Mouse (Mus musculus) small intestine, adult 2 months (tissue): Measurements from ENCODE around the gene Cpeb3. TPM values are rescaled to one million over a fixed set of nuclear protein-coding genes. Genes with fewer than 3 reads are reported as not detected.
"Not testable (repeated sequence)": the region's sequence is repeated elsewhere in the genome, so short reads cannot be mapped to it uniquely, and the experiment has no call there.

Source experiments
- H3K27ac ChIP-seq: fragments of 200-500 bp; 2 replicates; pipeline ENCODE4 v1.5.1; 2012; ENCODE audit warnings: low read depth, low read length, control low read depth, inconsistent platforms; ENCODE audit not compliant: insufficient read depth
- H3K27me3 ChIP-seq: fragments of 200-500 bp; 2 replicates; pipeline ENCODE4 v1.6.1; 2012; ENCODE audit warnings: mild to moderate bottlenecking, moderate library complexity, low read length, inconsistent platforms; ENCODE audit not compliant: control insufficient read depth, insufficient read depth
- H3K36me3 ChIP-seq: fragments of 200-500 bp; 2 replicates; pipeline ENCODE4 v1.6.1; 2012; ENCODE audit warnings: mild to moderate bottlenecking, low read length, control low read depth, inconsistent platforms; ENCODE audit not compliant: control insufficient read depth, insufficient read depth
- H3K4me1 ChIP-seq: fragments of 200-500 bp; 2 replicates; pipeline ENCODE4 v1.6.1; 2012; ENCODE audit warnings: low read length, inconsistent platforms, mixed read lengths; ENCODE audit not compliant: control insufficient read depth, insufficient read depth, insufficient read length
- H3K4me3 ChIP-seq: fragments of 200-500 bp; 2 replicates; pipeline ENCODE4 v1.5.1; 2012; ENCODE audit warnings: low read depth, mild to moderate bottlenecking, control low read depth, inconsistent platforms, low read length, moderate library complexity
- CTCF ChIP-seq: fragments of 200-500 bp; IDR thresholded peaks from 2 replicates; pipeline ENCODE4 v1.5.1; 2012; ENCODE audit warnings: low read depth, mild to moderate bottlenecking, control low read depth, inconsistent platforms, low read length, moderate library complexity, mixed read lengths; ENCODE audit not compliant: insufficient replicate concordance, insufficient read length; ENCODE audit errors: extremely low read depth
- POLR2A ChIP-seq: fragments of 200-500 bp; IDR thresholded peaks from 2 replicates; pipeline ENCODE4 v1.6.1; 2012; ENCODE audit warnings: low read depth, mild to moderate bottlenecking, control low read depth, inconsistent platforms, low read length, moderate library complexity
- WGBS: fragments of 180-500 bp; shearing (Covaris S2); methylation state at CpG from one replicate; pipeline ENCODE4 v1.1.7; 2018; 5-methylcytosine and 5-hydroxymethylcytosine counted together
- polyA plus RNA-seq: library from polyadenylated mRNA; depleted of rRNA; stranded (reverse); fragments of >200 nt; gene quantifications from 2 replicates; pipeline ENCODE4 v1.2.3, GENCODE M21; 2012

Cpeb3 gene
- polyA plus RNA-seq, 1 experiment, result 9.1 TPM

GRCm38 (mm10) chr19:37239096-37239495 lies 30.7 kb upstream of the Cpeb3 start:
- Histone ChIP-seq H3K36me3 (no peaks in the 10 kb centered on the region), H3K4me3 (no peak overlapping the region), H3K4me1 (peaks cover 2% of the 10 kb centered on the region; the same call in 1 of the 2 replicates), H3K27me3 (peaks cover 7% of the 10 kb centered on the region; the same call in 1 of the 2 replicates), H3K27ac (no peak overlapping the region)
- 22% methylated on average over 4 of the region's 4 CpGs for WGBS
- TF ChIP-seq POLR2A (no peak), CTCF (no peak)

- Histone ChIP-seq H3K4me1 (peaks cover 6% of the 10 kb centered on the region), H3K4me3 (no peak overlapping the region), H3K27ac (no peak overlapping the region), H3K27me3 (peaks cover 11% of the 10 kb centered on the region), H3K36me3 (no peaks in the 10 kb centered on the region)
- TF ChIP-seq POLR2A (no peak), CTCF (no peak)
- 19% methylated on average over 7 of the region's 7 CpGs for WGBS
Measured at GRCm38 (mm10) chr19:37238651-37239050, 30.2 kb upstream of the Cpeb3 start.

DNA sequence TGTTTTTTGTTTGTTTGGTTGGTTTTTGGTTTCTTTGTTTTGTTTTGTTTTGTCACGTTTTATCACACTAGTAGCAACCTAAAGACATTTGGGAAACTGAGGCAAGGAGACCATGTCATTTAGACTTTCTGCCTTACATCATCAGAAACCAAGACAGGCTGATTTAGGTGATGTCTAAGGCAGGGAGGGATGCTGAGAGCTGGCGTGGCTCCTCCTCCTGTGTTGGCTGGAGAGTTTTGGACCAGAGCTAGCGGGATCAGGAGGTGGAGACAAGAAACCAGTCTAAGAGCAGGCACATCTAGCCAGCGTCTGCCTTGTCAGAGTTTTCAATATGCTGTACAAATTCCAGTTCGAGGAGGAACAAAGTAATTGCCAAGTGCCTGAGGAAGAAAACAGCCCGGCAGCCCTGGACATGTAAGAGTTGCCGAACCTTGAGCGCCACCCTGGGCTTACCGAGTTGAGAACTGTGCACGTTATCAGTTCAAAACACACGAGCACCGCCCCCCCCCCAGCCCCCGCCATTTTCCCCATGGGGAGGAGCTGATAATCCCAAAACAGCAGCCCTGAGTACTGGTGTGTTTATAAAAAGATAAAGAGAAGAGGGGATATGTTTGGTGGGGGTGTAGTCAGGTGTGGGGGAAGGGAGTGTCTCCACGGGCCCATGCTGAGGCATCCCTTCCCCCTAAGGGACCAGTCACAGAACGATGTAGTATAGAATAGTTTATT lies 29.5 kb upstream of the Cpeb3 start:
- H3K36me3 ChIP-seq, result no peaks in the 10 kb centered on the region
- H3K27ac ChIP-seq, result no peak overlapping the region
- TF ChIP-seq CTCF (no peak), POLR2A (no peak)

DNA sequence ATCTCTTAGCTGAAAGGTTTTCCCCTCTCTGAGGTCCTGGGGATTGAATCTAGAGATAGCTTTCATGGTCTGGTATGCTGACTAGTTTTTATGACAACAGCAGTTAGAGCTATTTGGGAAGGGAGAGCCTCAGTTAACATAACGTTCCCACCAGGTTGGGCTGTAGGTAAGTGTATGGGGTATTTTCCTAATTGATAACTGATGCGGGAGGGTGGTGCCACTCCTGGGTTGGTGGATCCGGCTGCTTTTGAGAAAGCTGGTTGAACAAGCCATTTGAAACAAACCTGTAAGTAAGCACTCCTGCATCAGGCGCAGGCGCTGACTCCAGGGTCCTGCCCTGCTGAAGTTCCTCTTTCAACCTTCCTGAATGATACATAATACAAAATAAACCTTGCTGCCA lies 28.9 kb upstream of the Cpeb3 start:
- Histone ChIP-seq H3K27ac (no peak overlapping the region), H3K4me3 (no peak overlapping the region), H3K36me3 (no peaks in the 10 kb centered on the region), H3K27me3 (peaks cover 18% of the 10 kb centered on the region), H3K4me1 (peaks cover 8% of the 10 kb centered on the region)
- 43% methylated on average over 5 of the region's 5 CpGs for WGBS
- TF ChIP-seq CTCF, result no peak
- TF ChIP-seq POLR2A, result no peak

More for the DNA sequence above, 29.5 kb upstream of the Cpeb3 start:
- Histone ChIP-seq H3K27me3 (peaks cover 14% of the 10 kb centered on the region), H3K4me3 (no peak overlapping the region), H3K4me1 (peaks cover 8% of the 10 kb centered on the region)
- 7% methylated on average over 15 of the region's 15 CpGs for WGBS

GRCm38 (mm10) chr19:37235818-37236217 lies 27.4 kb upstream of the Cpeb3 start:
- H3K27me3 ChIP-seq, result peaks cover 18% of the 10 kb centered on the region
- 48% methylated on average over 8 of the region's 8 CpGs for WGBS
- H3K4me3 ChIP-seq, result no peak overlapping the region
- no peaks in the 10 kb centered on the region for H3K36me3 ChIP-seq
- no peak overlapping the region for H3K27ac ChIP-seq
- TF ChIP-seq CTCF (no peak), POLR2A (no peak)
- H3K4me1 ChIP-seq, result peaks cover 8% of the 10 kb centered on the region

- TF ChIP-seq CTCF, result no peak
- no peak for TF ChIP-seq POLR2A
- peaks cover 18% of the 10 kb centered on the region for H3K27me3 ChIP-seq
- peak overlapping the region; percentile 28 for H3K4me3 ChIP-seq
- H3K36me3 ChIP-seq, result no peaks in the 10 kb centered on the region
- H3K4me1 ChIP-seq, result peaks cover 8% of the 10 kb centered on the region
- WGBS, result 6% methylated on average over 63 of the region's 63 CpGs
- H3K27ac ChIP-seq, result no peak overlapping the region
Measured at GRCm38 (mm10) chr19:37233561-37234539, 25.4 kb upstream of the Cpeb3 start.

DNA sequence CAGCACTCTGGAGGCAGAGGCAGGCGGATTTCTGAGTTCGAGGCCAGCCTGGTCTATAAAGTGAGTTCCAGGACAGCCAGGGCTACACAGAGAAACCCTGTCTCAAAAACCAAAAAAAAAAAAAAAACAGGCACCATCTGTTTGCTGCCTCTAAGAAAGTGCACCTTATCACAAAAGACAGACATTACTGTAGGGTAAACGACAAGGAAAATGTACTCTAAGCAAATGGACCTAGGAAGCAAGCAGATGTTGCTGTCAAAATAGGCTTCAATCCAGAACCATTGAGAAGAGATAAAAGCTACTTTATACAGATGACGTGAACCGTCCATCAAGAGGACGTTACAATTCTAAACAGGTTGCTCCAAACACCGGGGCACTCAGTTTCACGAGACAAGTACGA lies 24.2 kb upstream of the Cpeb3 start:
- WGBS, result 70% methylated on average over 9 of the region's 9 CpGs
- not testable (repeated sequence) for H3K27ac ChIP-seq

More for the DNA sequence above, 24.2 kb upstream of the Cpeb3 start:
- H3K27me3 ChIP-seq, result peaks cover 15% of the 10 kb centered on the region
- H3K36me3 ChIP-seq, H3K4me3 ChIP-seq, H3K4me1 ChIP-seq: not testable (repeated sequence)
